Mouse (Mus musculus): ENCODE data around the gene BC107364. TPM values are rescaled to one million over a fixed set of nuclear protein-coding genes. Genes with fewer than 3 reads are reported as not detected.
"Not testable (repeated sequence)": the region's sequence is repeated elsewhere in the genome, so short reads cannot be mapped to it uniquely, and the experiment has no call there.

The BC107364 gene
- polyA plus RNA-seq, 2 experiments: not detected

DNA sequence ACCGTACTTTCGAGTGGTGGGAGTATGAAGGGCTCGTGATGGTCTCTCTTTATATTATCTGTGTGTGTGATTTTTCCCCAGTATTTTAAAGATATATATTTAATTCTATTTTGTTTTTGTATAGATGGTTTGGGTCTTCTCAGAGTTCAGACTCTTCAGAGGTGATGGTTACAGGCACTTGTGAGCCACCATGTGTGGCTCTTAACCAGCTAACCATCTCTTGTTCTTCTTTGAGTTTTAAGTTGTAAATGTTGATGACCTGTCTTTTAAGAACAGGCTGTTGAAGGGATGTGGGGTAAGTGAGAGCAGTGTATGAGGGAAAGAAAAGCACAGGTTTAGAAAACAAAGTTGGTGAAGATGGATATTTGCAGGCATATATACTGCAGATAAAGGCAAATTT is 42.8 kb upstream of the BC107364 start:
- H3K27me3 ChIP-seq (ENCODE audit: control insufficient read depth, insufficient read depth, low read length): no peaks in the 10 kb centered on the region
- no peaks in the 10 kb centered on the region for H3K9me3 ChIP-seq (ENCODE audit: control insufficient read depth, low read length)
- ATAC-seq (ENCODE audit: low FRiP score, low read depth) (no peak), DNase-seq (ENCODE audit: low spot score) (no peak)
- no peaks in the 10 kb centered on the region for H3K36me3 ChIP-seq (ENCODE audit: control insufficient read depth, insufficient read depth, low read length)
- H3K4me2 ChIP-seq (replicated peaks; ENCODE audit: low read depth, low read length, severe bottlenecking): no peak overlapping the region
- H3K4me3 ChIP-seq (replicated peaks; ENCODE audit: low read length): no peak overlapping the region
- TF ChIP-seq POLR2A (IDR thresholded peaks at IDR 0.05; ENCODE audit: borderline replicate concordance, extremely low read depth, insufficient read depth, insufficient read length): no peak
- no peak overlapping the region for H3K9ac ChIP-seq (ENCODE audit: low read depth, low read length, severe bottlenecking)
- 95% methylated on average over 3 of the region's 3 CpGs for WGBS
- no peaks in the 10 kb centered on the region; the same call in 1 of the 2 replicates for H3K4me1 ChIP-seq (ENCODE audit: control insufficient read depth, insufficient read depth, low read length)
- H3K27ac ChIP-seq (replicated peaks; ENCODE audit: low read depth, low read length): no peak overlapping the region

DNA sequence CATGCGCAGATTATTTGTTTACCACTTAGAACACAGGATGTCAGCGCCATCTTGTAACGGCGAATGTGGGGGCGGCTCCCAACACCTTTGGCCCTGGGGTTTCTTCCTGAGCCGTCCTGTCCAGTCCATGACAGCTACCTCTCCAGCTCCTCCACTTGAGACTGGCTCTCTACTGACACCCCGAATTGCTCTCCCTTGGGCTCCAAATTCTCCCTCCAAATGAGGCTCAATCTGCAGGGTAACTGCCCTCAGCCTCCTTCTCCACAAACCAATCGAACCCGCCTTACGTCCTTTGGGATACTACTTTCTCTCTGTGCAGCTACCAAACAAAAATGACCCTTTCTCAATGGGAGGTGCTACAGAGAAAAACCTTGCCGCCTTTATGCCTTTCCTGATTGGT is 42.4 kb upstream of the BC107364 start:
- ATAC-seq (ENCODE audit: low FRiP score, low read depth); H3K9me3 ChIP-seq (ENCODE audit: control insufficient read depth, low read length); H3K4me3 ChIP-seq (replicated peaks; ENCODE audit: low read length); H3K36me3 ChIP-seq (ENCODE audit: control insufficient read depth, insufficient read depth, low read length); H3K27ac ChIP-seq (replicated peaks; ENCODE audit: low read depth, low read length); H3K27me3 ChIP-seq (ENCODE audit: control insufficient read depth, insufficient read depth, low read length); H3K4me2 ChIP-seq (replicated peaks; ENCODE audit: low read depth, low read length, severe bottlenecking); DNase-seq (ENCODE audit: low spot score); H3K9ac ChIP-seq (ENCODE audit: low read depth, low read length, severe bottlenecking); H3K4me1 ChIP-seq (ENCODE audit: control insufficient read depth, insufficient read depth, low read length): not testable (repeated sequence)
- WGBS: 93% methylated on average over 5 of the region's 11 CpGs

DNA sequence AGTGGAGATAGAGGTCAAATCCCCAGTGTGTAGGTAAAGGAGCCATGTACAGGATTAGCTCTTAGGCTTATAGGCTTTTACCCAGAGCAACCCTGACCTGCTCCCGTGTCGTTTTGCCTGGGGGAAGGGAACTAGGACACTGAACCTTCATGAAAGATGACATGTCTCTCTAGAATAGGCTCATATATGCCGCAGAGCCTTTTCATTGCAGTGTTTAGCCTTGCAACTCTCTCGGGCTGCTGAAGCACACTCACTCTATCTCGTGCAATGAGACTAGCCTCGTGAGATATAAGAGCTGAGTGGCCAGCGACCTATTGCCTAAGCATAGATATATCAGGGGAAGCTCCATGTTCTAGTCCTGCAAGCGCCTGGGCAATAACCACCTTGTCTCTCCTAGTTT is 37.5 kb upstream of the BC107364 start:
- H3K27ac ChIP-seq (replicated peaks; ENCODE audit: low read depth, low read length): 0 out of 2 replicates have a peak overlapping the region, but pooled peaks have one; percentile 48
- 57% methylated on average over 5 of the region's 8 CpGs for WGBS
- H3K4me3 ChIP-seq (replicated peaks; ENCODE audit: low read length): not testable (repeated sequence)

DNA sequence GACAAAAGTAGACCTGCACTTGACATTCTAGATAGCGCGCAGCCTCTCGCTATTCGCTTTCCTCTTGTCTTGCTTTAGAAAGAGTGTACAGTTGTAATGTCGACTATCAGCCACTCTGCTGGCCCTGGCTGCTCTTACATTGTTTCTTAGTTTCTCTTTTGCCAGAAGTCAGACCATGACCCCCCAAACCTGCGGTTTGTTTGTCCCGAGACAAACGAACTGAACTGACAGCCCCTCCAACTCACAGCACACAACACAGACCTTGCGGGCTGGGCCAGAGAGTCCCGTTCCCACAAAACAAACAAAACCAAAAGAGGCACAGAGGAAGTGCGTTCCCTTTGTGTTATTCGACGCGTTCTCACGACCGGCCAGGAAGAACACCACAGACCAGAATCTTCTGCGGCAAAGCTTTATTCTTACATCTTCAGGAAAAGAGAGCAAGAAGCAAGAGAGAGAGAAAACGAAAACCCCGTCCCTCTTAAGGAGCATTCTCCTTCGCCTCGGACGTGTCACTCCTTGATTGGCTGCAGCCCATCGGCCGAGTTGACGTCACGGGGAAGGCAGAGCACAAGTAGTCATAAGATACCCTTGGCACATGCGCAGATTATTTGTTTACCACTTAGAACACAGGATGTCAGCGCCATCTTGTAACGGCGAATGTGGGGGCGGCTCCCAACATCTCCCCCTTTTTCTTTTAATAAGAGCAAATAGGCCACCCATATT is 37.0 kb upstream of the BC107364 start:
- not testable (repeated sequence) for H3K9ac ChIP-seq (ENCODE audit: low read depth, low read length, severe bottlenecking); H3K9me3 ChIP-seq (ENCODE audit: control insufficient read depth, low read length); H3K36me3 ChIP-seq (ENCODE audit: control insufficient read depth, insufficient read depth, low read length); H3K27me3 ChIP-seq (ENCODE audit: control insufficient read depth, insufficient read depth, low read length); H3K4me1 ChIP-seq (ENCODE audit: control insufficient read depth, insufficient read depth, low read length); H3K4me2 ChIP-seq (replicated peaks; ENCODE audit: low read depth, low read length, severe bottlenecking); DNase-seq (ENCODE audit: low spot score)
- Histone ChIP-seq H3K27ac (replicated peaks; ENCODE audit: low read depth, low read length) (peak overlapping the region; percentile 79), H3K4me3 (replicated peaks; ENCODE audit: low read length) (0 out of 2 replicates have a peak overlapping the region, but pooled peaks have one; percentile 14)
- peak; percentile 75 for ATAC-seq (ENCODE audit: low FRiP score, low read depth)
- WGBS: 0% methylated on average over 8 of the region's 31 CpGs

More for the DNA sequence above, 37.5 kb upstream of the BC107364 start:
- not testable (repeated sequence) for DNase-seq (ENCODE audit: low spot score); H3K36me3 ChIP-seq (ENCODE audit: control insufficient read depth, insufficient read depth, low read length); H3K9ac ChIP-seq (ENCODE audit: low read depth, low read length, severe bottlenecking); ATAC-seq (ENCODE audit: low FRiP score, low read depth); H3K4me1 ChIP-seq (ENCODE audit: control insufficient read depth, insufficient read depth, low read length); H3K4me2 ChIP-seq (replicated peaks; ENCODE audit: low read depth, low read length, severe bottlenecking); H3K9me3 ChIP-seq (ENCODE audit: control insufficient read depth, low read length); H3K27me3 ChIP-seq (ENCODE audit: control insufficient read depth, insufficient read depth, low read length)

DNA sequence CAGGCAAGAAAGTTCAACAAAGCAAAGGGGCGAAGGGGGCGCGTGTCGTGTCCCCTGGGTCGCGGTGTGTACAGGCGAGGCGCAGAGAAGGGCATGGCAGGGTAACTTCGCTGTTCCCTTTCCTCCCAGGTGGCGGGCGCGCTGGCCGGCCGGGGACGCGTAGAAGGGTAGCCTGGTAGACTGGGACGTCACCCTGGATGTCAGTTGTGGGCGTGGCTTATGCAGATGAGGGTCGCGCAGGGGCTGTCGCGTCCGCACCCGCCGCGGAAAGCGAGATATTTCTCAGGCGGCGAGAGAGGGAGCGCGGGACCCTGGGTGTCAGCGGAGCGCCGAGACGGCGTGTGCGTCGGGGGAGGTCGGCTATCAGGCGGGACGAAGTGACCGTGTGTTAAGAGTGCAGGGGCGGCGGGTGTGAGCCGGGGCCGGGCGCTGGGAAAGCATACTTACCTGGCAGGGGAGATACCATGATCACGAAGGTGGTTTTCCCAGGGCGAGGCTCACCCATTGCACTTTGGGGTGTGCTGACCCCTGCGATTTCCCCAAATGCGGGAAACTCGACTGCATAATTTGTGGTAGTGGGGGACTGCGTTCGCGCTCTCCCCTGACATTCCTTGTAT is 36.3 kb upstream of the BC107364 start:
- not testable (repeated sequence) for H3K9me3 ChIP-seq (ENCODE audit: control insufficient read depth, low read length); H3K36me3 ChIP-seq (ENCODE audit: control insufficient read depth, insufficient read depth, low read length); DNase-seq (ENCODE audit: low spot score); H3K27me3 ChIP-seq (ENCODE audit: control insufficient read depth, insufficient read depth, low read length); H3K9ac ChIP-seq (ENCODE audit: low read depth, low read length, severe bottlenecking); H3K4me1 ChIP-seq (ENCODE audit: control insufficient read depth, insufficient read depth, low read length)
- peak; percentile 76 for ATAC-seq (ENCODE audit: low FRiP score, low read depth)
- Histone ChIP-seq H3K4me3 (replicated peaks; ENCODE audit: low read length) (peak overlapping the region; percentile 35), H3K4me2 (replicated peaks; ENCODE audit: low read depth, low read length, severe bottlenecking) (peak overlapping the region; percentile 69), H3K27ac (replicated peaks; ENCODE audit: low read depth, low read length) (peak overlapping the region; percentile 78)
- WGBS: no CpG with 5 or more reads among the region's 55 CpGs
